Mouse (Mus musculus) cortical plate, adult 2 months (tissue): Measurements from ENCODE around the gene Cd5.

ENCODE experiments used
- CTCF ChIP-seq: fragments of 200-500 bp; IDR thresholded peaks from 2 replicates; pipeline ENCODE4 v1.5.1; 2011; ENCODE audit warnings: mild to moderate bottlenecking, control low read depth, low read length; ENCODE audit not compliant: insufficient read depth; ENCODE audit errors: extremely low read depth
- POLR2A ChIP-seq: fragments of 200-500 bp; IDR thresholded peaks from 2 replicates; pipeline ENCODE4 v1.6.1; 2011; ENCODE audit warnings: mild to moderate bottlenecking, low read length, control low read depth; ENCODE audit not compliant: insufficient read depth; ENCODE audit errors: extremely low read depth

- TF ChIP-seq CTCF (peak; percentile 85), POLR2A (no peak)
Observed at GRCm38 (mm10) chr19:10677915-10678771, 60.7 kb downstream of the Cd5 start, which contains the start of gene Pga5.
